Comparison of ENCODE assay signal across 7 mouse cellular contexts in the genomic region with DNA sequence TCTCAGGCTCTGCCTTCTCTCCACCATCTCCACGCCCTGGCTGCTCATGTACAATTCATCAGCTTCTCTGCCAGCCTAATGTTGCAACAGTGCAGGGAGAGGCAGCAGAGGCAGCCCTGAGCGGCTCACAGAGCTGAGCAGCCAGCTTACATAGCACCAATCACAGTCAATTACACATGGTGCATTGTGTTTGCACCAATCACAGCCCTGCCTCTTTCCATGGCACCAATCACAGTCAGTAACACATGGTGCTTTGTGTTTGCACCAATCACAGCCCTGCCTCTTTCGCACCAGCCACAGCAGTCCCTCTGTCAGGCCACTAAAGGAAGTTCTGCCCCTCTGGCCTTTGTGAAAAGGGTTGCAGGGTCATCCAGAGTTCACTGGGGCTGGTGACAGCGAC. TPM values are rescaled to one million over a fixed set of nuclear protein-coding genes. Genes with fewer than 3 reads are reported as not detected.
A peak's percentile ranks its signal among the peaks of the same experiment; 100 is the strongest.
DNase-seq lines count a peak whose midpoint lies in the region; ATAC-seq lines count a peak whose summit lies in the region.

No protein-coding gene starts in this region.

- peak; percentile 36 to 51 for DNase-seq in adrenal gland, adult 18-20 months (ENCODE audit: low spot score in 2 of 2)
- DNase-seq in embryo, embryonic 10.5 days (ENCODE audit: low spot score) = peak; percentile 92
- DNase-seq in gastrocnemius, postnatal 36 days = peak; percentile 45 to 64
- DNase-seq in intestine, embryonic 14.5 days (ENCODE audit: low spot score) = peak; percentile 74
- DNase-seq in left cerebral cortex, adult 9 months (ENCODE audit: low spot score in 2 of 2) = peak; percentile 90 to 96
- peak; percentile 86 to 90 for DNase-seq in right cerebral cortex, adult 2 months (ENCODE audit: low spot score in 2 of 2)

- peak overlapping the region; percentile 31 for H3K4me2 ChIP-seq in intestine, embryonic 14.5 days (ENCODE audit: low read length)

- peak overlapping the region; percentile 54 for H3K27ac ChIP-seq in intestine, embryonic 14.5 days (ENCODE audit: low read depth)

- H3K27me3 ChIP-seq in intestine, embryonic 14.5 days (replicated peaks; ENCODE audit: control insufficient read depth, insufficient read depth, low read length) = no peaks in the 10 kb centered on the region

- H3K36me3 ChIP-seq in intestine, embryonic 14.5 days (ENCODE audit: control insufficient read depth, insufficient read depth, low read length) = no peaks in the 10 kb centered on the region

- H3K4me1 ChIP-seq in intestine, embryonic 14.5 days (replicated peaks; ENCODE audit: control insufficient read depth, insufficient read depth, low read length) = peaks cover 13% of the 10 kb centered on the region; the same call in 1 of the 2 replicates

- 5% methylated on average over 4 of the region's 4 CpGs for WGBS in intestine, embryonic 14.5 days

- H3K9ac ChIP-seq in intestine, embryonic 14.5 days (ENCODE audit: low read length) = no peak overlapping the region

- H3K9me3 ChIP-seq in intestine, embryonic 14.5 days (ENCODE audit: control insufficient read depth, low read length) = no peaks in the 10 kb centered on the region

- ATAC-seq in intestine, embryonic 14.5 days (replicated peaks; ENCODE audit: low FRiP score, low TSS enrichment, low read depth) = peak; percentile 96
- ATAC-seq in megakaryocyte, adult 5-6 weeks (ENCODE audit: poor library complexity, severe bottlenecking) = peak; percentile 82

- intact Hi-C loops in gastrocnemius, postnatal 36 days (cut with DNase I) = no loop called here

- no peak overlapping the region; the same call in 1 of the 2 replicates for H3K4me3 ChIP-seq in intestine, embryonic 14.5 days (ENCODE audit: low read depth, low read length)

RNA-seq across cellular contexts. Expression of a gene that starts 40.9 kb away (rescaled TPM):
- 10 to 100 TPM; 21.1 to 27.1 TPM for total RNA-seq in adrenal gland, adult 18-20 months (2021)
- total RNA-seq in gastrocnemius, postnatal 36 days (2021) = 1 to 10 TPM; 8.1 to 9.5 TPM
- polyA plus RNA-seq in intestine, embryonic 14.5 days (2014; fragmentation: Nextera tagmentation; extraction: Ambion mirVana) = 10.1 and 10.5 TPM in 2 replicates
- total RNA-seq in megakaryocyte, adult 5-6 weeks (2015) = 12.9 and 13.8 TPM in 2 replicates
- 14.6 and 16.7 TPM in 2 replicates for total RNA-seq in megakaryocyte, adult 5-6 weeks (2017)

RNA-seq across cellular contexts. Expression of a gene that starts 51.3 kb away (rescaled TPM):
- 10 to 100 TPM; 29.7 to 35.8 TPM for total RNA-seq in adrenal gland, adult 18-20 months (2021)
- 10 to 100 TPM; 16.5 to 16.9 TPM for total RNA-seq in gastrocnemius, postnatal 36 days (2021)
- 17.6 and 18.9 TPM in 2 replicates for polyA plus RNA-seq in intestine, embryonic 14.5 days (2014; fragmentation: Nextera tagmentation; extraction: Ambion mirVana)
- total RNA-seq in megakaryocyte, adult 5-6 weeks (2015) = 18.9 and 20.3 TPM in 2 replicates
- 14.1 and 19.8 TPM in 2 replicates for total RNA-seq in megakaryocyte, adult 5-6 weeks (2017)
